Mouse (Mus musculus) brain, embryonic 14.5 days (tissue): ENCODE data around the gene Tlcd2.

ENCODE experiments used
- CTCF ChIP-seq: fragments of 200-500 bp; IDR thresholded peaks from 2 replicates; pipeline ENCODE4 v1.5.1; 2012; ENCODE audit warnings: inconsistent platforms, mild to moderate bottlenecking, moderate library complexity, borderline replicate concordance; ENCODE audit not compliant: insufficient read depth, insufficient read length; ENCODE audit errors: extremely low read depth
- POLR2A ChIP-seq: fragments of 200-500 bp; IDR thresholded peaks from 2 replicates; pipeline ENCODE4 v1.6.1; 2012; ENCODE audit warnings: mild to moderate bottlenecking, inconsistent platforms, borderline replicate concordance; ENCODE audit not compliant: poor library complexity, insufficient read depth, insufficient read length, severe bottlenecking; ENCODE audit errors: extremely low read depth

GRCm38 (mm10) chr11:75470675-75471074 is 9.2 kb downstream of the Tlcd2 start:
- TF ChIP-seq CTCF = no peak
- no peak for TF ChIP-seq POLR2A
